Mouse (Mus musculus): ENCODE measurements around the gene G530012D18Rik. TPM values are rescaled to one million over a fixed set of nuclear protein-coding genes. Genes with fewer than 3 reads are reported as not detected.
"Not testable (repeated sequence)": the region's sequence is repeated elsewhere in the genome, so short reads cannot be mapped to it uniquely, and the experiment has no call there.

The G530012D18Rik gene
- polyA plus RNA-seq (2015; fragmentation: Nextera tagmentation; extraction: Ambion mirVana): not detected in 2 replicates

DNA sequence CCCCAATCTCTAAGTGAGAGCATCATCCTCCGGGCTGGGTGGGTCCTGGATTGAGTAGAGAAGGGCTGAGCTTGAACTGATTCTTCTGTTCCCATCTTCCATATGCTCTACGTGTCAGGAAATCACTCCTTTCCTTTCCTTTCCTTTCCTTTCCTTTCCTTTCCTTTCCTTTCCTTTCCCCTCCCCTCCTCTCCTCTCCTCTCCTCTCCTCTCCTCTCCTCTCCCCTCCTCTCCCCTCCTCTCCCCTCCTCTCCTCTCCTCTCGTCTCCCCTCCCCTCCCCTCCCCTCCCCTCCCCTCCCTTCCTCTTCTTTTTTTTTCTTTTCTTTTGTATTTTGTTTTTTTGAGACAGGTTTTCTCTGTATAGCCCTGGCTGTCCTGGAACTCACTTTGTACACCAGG lies at the start of gene G530012D18Rik:
Gene G530012D18Rik, plus strand, starts transcription at position 301 of the 400 bp plus-strand sequence.
- H3K4me3 ChIP-seq; H3K9me3 ChIP-seq; H3K27ac ChIP-seq; H3K27me3 ChIP-seq; ATAC-seq (ENCODE audit: low FRiP score); H3K4me1 ChIP-seq (replicated peaks); H3K36me3 ChIP-seq; H3K4me2 ChIP-seq; H3K9ac ChIP-seq: not testable (repeated sequence)
- 94% methylated on average over 1 of the region's 3 CpGs for WGBS

DNA sequence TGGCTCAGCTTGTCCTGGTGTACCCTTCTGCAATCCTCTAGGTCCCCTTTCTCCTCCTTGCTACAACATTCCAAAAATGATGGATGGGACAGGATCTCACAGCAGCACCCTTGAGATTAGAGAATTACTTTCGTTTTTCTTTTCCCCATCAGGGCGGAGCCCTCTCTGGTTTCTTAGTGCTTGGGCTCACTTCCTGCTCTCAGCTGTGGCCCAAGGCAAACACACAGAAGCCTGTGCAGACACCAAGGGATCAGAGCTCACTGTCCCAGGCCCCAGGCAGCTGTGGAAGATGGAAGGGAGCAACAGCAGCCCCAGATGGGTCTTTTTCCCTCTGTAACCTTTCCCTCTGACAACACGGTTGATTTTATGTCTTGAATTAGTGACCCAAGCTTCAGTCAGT lies 49.1 kb upstream of the G530012D18Rik start:
- H3K4me1 ChIP-seq (replicated peaks); H3K4me2 ChIP-seq; H3K9ac ChIP-seq; H3K27ac ChIP-seq; H3K27me3 ChIP-seq; H3K36me3 ChIP-seq; ATAC-seq (ENCODE audit: low FRiP score); H3K9me3 ChIP-seq; H3K4me3 ChIP-seq: not testable (repeated sequence)
- 70% methylated on average over 3 of the region's 3 CpGs for WGBS

DNA sequence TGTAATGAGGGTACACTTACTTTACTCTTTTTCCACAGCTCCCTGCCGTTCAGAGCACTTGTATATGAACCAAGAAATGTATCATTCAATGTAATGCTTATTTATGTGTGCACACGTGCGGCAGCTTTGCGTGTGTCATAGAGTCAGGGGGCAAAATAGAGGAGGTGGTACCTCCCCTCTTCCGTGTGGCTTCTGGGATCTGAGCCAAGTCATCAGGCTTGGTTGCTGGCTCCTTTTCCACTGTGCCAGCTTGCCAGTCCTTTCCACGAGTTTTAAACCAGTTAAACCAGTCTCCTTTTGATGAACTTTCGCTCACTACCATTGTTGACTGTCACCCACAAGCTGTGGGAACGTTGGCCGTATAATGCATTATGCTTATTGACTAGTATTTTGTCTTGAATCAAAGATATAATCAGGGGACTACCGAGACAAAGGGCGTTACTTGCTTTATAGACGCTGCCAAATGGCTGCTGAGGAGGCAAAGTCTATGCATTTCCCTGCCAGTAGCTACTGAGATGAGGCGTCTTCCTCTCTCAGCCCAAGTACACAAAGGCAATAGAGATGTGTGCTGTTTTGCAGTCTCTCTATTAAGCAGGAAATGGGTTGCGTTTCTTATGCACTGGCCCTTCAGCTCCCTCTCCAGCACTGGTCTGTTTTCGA lies 46.9 kb upstream of the G530012D18Rik start:
- H3K36me3 ChIP-seq; H3K9me3 ChIP-seq; H3K9ac ChIP-seq; H3K4me3 ChIP-seq; ATAC-seq (ENCODE audit: low FRiP score); H3K4me2 ChIP-seq; H3K27me3 ChIP-seq; H3K27ac ChIP-seq; H3K4me1 ChIP-seq (replicated peaks): not testable (repeated sequence)
- 80% methylated on average over 13 of the region's 15 CpGs for WGBS

DNA sequence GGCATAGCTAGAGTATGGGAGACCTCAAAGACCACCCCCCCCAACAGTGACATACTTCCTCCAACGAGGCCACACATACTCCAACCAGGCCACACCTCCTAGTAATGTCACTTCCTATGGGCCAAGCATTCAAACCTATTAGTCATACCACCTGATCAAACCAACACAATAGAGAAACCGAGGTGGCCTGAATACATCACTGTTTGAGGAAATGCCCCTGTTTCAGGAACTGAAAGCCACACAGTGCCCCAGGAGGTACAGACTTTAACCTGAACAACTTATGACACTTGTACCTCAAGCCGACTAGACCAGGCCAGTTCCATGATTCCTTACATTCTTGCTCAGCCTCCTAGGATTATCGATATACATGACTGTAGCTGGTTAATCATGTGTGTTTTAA lies 31.7 kb upstream of the G530012D18Rik start:
- H3K36me3 ChIP-seq; H3K4me1 ChIP-seq (replicated peaks); H3K9ac ChIP-seq; H3K4me3 ChIP-seq; H3K27me3 ChIP-seq; ATAC-seq (ENCODE audit: low FRiP score); H3K27ac ChIP-seq; H3K9me3 ChIP-seq; H3K4me2 ChIP-seq: not testable (repeated sequence)
- whole genome bisulfite sequencing: 84% methylated on average over 4 of the region's 4 CpGs

DNA sequence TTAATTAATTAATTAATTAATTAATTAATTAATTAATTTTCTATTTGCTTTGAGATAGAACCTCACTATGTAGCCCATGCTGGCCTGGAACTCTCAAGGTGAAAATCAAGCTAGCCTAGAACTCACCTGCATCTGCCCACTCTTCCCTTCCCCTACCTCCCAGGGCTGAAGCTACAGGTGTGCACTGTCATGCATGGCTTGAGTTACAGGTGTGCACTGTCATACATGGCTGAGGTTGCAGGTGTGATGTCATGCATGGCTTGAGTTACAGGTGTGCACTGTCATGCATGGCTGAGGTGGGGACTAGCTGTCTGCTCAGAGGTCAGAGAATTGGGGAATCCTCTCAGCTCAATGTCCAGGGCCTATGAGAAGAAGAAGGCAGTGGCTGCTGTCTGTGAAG lies 29.0 kb upstream of the G530012D18Rik start:
- ATAC-seq (ENCODE audit: low FRiP score); H3K36me3 ChIP-seq; H3K9me3 ChIP-seq; H3K4me1 ChIP-seq (replicated peaks); H3K27me3 ChIP-seq; H3K4me3 ChIP-seq; H3K9ac ChIP-seq; H3K27ac ChIP-seq; H3K4me2 ChIP-seq: not testable (repeated sequence)

DNA sequence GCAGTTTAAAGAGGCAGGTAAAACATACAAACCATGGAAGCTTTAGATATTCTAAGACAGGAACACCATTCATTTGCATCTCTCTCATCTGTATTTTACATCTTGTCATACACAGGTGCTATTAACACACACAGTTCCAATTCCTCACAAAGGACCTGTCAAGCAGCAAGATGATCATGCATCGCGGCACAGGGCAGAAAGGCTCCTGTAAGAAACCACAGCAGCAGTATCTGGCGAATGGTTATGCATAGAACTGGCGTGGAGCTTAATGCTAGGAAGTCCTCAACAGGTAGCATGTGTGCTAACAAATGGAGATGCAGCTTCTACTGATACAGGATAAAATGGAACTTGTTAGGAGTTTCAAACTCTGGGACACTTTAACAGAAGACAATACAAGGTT lies 20.2 kb upstream of the G530012D18Rik start:
- not testable (repeated sequence) for H3K36me3 ChIP-seq; H3K27ac ChIP-seq; H3K4me3 ChIP-seq; ATAC-seq (ENCODE audit: low FRiP score); H3K9ac ChIP-seq; H3K27me3 ChIP-seq; H3K9me3 ChIP-seq; H3K4me1 ChIP-seq (replicated peaks); H3K4me2 ChIP-seq
- 83% methylated on average over 4 of the region's 4 CpGs for WGBS

DNA sequence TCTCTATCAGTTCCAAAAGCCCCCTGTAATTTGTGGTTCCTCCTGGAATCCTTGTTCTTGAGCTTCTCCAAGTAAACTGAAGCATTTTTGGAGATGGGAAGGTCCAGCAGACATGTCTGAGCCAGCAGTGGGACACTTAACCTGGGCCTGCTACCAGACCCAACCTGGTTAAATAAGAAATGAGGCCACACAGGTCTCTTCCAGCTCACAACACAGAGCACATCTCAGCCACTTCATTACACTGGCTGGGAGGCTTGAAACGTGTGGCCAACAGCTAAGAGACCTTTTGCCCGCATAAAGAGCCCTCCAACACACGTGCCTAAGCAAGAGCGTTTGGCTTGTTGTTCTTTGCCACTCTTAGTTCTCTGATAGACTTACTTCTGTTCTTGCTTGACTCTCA lies 1.9 kb upstream of the G530012D18Rik start:
- H3K27me3 ChIP-seq; H3K4me2 ChIP-seq; H3K36me3 ChIP-seq; H3K9ac ChIP-seq; H3K9me3 ChIP-seq; ATAC-seq (ENCODE audit: low FRiP score); H3K4me3 ChIP-seq; H3K27ac ChIP-seq; H3K4me1 ChIP-seq (replicated peaks): not testable (repeated sequence)
- 71% methylated on average over 4 of the region's 4 CpGs for WGBS

DNA sequence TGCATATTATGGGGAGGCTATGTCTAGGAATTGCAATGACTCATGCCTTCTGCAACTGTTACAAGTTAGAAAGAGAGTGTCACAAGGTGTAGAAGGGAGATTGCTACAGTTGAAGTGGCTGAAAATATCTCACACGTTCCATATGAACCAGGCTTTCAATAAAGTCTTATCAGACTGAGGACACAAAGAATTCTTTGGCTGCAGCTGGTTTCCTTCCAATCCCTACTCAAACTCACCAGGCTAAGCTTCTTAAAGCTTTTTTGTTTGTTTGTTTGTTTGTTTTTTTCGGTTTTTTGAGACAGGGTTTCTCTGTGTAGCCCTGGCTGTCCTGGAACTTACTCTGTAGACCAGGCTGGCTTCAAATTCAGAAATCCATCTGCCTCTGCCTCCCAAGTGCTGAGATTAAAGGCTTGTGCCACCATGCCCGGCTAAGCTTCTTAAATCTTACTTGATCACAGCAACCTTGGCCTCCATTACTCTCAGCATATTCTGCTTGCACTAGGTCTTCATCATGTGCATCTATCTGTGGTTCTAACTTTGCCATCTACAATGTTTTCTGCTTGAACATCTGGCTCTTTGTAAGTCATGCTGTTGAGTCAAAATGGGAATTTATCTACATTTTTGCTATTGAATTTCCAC lies 3.0 kb downstream of the G530012D18Rik start:
- not testable (repeated sequence) for H3K9me3 ChIP-seq; H3K4me3 ChIP-seq; H3K4me1 ChIP-seq (replicated peaks); ATAC-seq (ENCODE audit: low FRiP score); H3K9ac ChIP-seq; H3K27ac ChIP-seq; H3K4me2 ChIP-seq; H3K36me3 ChIP-seq; H3K27me3 ChIP-seq
- 69% methylated on average over 3 of the region's 3 CpGs for WGBS

DNA sequence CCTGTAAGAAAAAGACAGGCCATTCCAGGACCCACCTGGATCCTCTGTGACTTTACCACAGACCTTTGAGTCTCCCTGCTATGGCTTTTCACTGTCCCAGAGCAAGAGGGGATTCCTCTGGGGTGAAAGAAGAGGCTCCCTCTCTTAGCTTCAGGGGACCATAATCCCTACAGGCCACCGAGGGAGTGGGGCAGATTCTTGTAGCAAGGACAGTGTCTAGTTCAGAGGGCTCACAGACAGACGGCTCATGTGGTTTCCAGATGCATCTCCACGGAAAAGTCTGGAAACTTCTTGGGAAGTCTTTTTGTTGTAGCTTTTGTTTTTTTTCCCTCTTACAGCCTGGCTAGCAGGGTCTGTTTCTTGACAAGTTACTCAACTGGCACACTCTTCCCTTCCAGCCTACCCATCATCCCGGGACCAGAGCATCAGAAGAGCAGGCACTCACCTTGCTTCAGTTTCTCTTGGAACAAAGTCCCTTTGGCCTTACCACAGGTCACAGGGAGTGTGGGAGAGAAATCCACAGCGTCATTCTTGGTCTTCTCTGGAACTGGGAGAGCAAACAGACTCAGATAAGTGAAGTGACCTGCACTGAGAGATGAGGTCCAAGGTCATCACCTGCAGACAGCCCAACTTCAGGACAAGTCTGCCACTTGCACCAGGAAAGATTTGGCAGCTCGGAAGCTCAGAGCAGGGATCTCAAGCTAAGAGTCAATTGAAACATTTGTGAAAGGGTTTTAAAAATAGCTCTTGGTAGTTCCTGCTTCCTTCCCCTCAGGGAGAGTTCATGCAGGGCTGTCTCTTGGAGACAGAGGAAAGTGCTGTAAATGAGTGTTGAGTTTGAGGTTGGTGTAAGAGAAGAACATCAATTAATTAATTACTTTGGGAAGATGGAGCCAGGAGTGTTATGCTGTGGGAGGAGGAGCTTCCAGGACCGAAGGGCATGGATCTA lies 4.0 kb downstream of the G530012D18Rik start:
- H3K4me2 ChIP-seq; H3K36me3 ChIP-seq; H3K27ac ChIP-seq; H3K9ac ChIP-seq; H3K27me3 ChIP-seq; ATAC-seq (ENCODE audit: low FRiP score); H3K9me3 ChIP-seq; H3K4me3 ChIP-seq; H3K4me1 ChIP-seq (replicated peaks): not testable (repeated sequence)
- 79% methylated on average over 6 of the region's 7 CpGs for WGBS

DNA sequence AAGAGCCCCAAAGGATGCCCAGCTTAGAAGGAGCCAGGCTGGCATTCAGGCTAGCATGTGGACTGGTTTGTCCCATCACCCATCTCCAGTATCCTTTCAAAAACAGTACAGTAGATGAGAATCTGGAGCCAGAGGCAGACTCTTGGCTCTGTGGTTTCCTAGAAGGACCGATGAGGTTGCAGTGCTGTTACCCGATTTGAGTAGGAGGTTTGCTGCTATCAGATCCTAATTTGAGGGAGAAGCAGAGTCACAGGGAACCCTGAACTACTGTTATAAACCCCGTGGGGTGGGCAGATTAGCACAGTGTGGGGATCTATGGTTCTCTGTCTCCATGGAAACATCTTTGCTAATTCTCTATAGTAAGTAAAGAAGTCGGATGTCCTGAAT lies 4.7 kb downstream of the G530012D18Rik start:
- H3K9ac ChIP-seq; H3K27me3 ChIP-seq; H3K36me3 ChIP-seq; H3K4me3 ChIP-seq; H3K4me2 ChIP-seq; H3K27ac ChIP-seq; H3K9me3 ChIP-seq; H3K4me1 ChIP-seq (replicated peaks): not testable (repeated sequence)
- WGBS: 83% methylated on average over 3 of the region's 4 CpGs
- ATAC-seq (ENCODE audit: low FRiP score): peak; percentile 68

DNA sequence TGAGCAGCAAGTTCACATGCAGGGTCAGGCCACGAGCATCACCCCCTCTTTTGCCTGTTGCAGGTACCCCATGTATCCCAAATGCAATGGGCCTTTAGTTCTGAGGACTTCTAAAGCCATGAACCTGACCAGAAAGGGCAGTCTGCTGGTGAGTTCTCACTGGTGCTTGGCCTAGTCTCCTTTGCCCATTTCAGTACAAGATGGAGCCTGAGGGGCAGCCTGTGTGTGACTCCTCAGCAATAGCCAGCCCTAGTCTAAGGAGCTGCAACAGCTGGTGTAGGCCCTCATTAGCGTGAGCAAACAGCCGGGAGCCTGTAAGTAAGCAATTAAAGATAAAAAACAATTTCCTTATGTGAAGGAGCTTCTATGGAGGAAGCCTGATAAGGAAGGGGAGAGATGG lies 5.1 kb downstream of the G530012D18Rik start:
- H3K27ac ChIP-seq; H3K4me1 ChIP-seq (replicated peaks); H3K36me3 ChIP-seq; H3K4me2 ChIP-seq; H3K27me3 ChIP-seq; H3K9me3 ChIP-seq; H3K9ac ChIP-seq; H3K4me3 ChIP-seq: not testable (repeated sequence)
- WGBS: 67% methylated on average over 3 of the region's 3 CpGs
- peak; percentile 49; the same call in 1 of the 2 replicates for ATAC-seq (ENCODE audit: low FRiP score)

DNA sequence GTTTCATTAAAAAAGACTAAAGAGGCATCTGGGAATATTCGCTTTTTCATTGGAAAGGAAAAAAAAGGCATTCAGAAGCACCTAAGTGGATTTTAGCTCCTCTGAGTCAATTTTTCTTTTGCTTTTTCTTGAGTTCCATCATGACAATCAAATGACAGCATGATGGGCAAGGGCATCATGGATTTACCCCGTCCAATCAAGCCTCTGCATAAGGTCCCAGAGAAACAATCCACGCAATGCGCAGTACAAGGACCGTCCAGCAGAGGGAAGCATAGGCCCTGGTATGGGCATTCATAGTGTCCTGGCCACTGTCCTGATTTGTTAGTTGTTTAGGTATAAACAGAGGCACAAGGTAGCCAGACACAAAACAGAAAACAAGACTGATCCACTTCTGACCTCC lies 6.0 kb downstream of the G530012D18Rik start:
- not testable (repeated sequence) for ATAC-seq (ENCODE audit: low FRiP score); H3K27me3 ChIP-seq; H3K9ac ChIP-seq; H3K4me3 ChIP-seq; H3K9me3 ChIP-seq; H3K36me3 ChIP-seq; H3K4me2 ChIP-seq; H3K4me1 ChIP-seq (replicated peaks); H3K27ac ChIP-seq
- WGBS: 36% methylated on average over 5 of the region's 5 CpGs

All from hindbrain, embryonic 13.5 days (tissue).